Mouse (Mus musculus) A20 (cell line): ENCODE data around the gene Lbhd2.

Experiments
- DNase-seq: peaks from one replicate; pipeline ENCODE4 v3.0.0-alpha.2; 2011; ENCODE audit warnings: low read depth, low spot score

Lbhd2 gene

DNA sequence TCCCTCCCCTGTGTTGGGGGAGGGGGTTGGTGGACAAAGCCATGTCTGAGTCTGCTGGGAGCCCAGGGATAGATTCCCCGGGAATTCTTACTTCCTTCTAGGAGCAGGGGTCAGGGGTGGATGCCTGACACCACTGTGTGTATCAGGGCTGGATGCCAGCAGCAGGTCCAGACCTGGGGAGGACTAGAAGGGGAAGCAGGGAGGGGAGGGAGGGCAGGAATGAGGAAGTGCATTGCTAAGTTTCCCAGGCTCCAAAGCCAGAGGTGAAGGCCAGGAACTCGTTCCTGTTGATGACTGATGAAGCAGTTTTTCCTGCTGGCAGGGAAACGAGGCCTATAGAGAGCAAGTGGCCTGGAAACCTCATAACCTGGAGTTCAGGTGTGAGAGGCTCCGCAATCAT is 25.5 kb downstream of the Lbhd2 start:
- no peak for DNase-seq

DNA sequence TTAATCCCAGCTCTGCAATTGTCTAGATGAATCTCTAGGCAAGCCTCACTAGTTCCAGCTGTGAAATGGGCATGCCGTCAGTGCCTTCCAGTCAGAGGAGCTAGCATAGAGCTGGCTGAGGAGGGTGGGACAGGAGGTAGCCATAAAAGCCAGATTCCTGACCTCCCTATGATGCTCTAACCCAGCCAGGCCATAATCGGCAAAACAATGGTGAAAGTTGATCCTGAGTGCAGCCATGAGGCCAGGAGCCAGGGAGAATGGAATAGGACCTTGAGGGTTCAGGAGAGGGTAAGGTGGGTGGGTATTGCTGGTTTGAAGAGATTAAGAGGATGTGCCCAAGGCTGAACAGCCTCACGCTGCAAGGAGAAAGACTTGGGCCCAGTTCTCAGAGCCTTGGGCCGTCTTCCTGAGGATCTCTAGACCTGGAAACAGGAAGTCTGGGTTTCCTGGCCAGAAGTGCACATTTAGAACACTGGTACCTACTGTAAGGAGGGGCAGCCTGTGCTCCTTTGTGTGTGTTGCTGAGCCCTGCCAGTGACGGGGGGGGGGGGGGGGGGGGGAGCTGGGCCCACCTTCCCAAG is 26.2 kb downstream of the Lbhd2 start:
- DNase-seq, result no peak

DNA sequence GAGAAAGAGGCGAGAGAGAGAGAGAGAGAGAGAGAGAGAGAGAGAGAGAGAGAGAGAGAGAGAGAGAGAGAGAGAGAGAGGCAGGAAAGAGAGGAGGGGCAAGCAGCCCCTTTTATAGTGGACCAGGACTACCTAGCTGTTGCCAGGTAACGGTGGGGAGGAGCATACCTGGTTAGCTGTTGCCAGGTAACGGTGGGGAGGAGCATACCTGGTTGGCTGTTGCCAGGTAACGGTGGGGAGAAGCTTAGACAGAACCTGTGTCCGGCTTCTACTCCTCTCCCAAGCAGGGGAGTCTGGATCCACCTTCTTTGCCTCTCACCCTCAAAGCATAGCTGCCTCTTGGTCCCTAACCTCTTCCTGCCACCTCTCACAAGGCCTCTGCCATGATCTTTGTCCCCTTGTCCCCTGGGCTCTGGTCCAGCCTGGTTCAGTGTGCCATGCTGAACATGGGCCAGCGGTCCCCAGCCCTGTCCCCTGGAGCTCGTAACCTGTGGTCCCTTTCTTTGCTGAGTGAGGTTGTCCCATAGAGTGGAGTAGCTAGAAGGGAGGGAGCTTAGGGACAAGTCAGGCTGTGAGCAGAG is 27.6 kb downstream of the Lbhd2 start:
- DNase-seq, result no peak

DNA sequence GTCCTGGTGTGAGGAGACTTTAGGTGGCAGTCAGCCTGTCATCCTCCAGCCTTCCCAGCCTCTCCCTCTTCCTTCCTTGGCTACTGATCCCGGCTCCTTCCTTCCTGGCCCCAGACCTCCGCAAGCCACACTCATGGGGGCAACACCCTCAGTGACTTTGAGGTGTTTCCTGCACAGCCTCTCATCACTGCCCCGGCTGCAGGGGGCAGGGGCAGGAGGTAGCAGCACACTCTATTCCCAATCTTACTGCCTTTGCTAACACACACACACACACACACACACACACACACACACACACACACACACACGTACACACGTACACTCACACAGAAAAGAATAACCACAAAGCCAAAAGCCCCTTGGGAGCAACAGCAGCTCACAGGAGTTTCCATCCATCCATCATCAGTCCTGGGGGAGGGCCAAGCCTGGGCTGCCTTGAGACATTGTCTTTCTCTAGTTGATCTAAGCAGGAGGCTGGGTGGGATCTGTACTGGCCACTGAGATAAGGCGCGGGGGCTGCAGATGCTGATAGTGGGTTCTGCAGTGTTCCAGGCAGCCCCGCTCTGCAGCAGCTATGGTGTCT is 28.2 kb downstream of the Lbhd2 start:
- no peak for DNase-seq

DNA sequence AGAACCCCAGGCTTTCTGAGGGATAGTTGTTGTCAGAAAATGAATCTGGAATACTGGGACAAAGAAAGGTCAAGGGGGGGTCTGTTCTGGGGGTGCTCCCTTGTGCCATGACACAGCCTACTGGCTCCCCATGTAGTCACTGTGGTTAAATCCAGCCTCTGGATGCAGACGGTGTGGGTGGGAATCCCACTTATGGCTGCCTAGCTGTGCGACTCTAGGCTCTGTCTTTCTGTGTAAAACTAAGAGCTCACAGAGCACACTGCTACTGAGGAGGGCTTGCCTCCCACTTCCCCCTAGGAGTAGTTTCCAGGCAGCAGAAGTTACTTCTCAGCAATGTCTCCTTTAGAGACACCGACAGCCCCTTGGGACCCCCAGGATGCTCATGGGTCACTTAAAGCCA is 29.6 kb downstream of the Lbhd2 start:
- no peak for DNase-seq

DNA sequence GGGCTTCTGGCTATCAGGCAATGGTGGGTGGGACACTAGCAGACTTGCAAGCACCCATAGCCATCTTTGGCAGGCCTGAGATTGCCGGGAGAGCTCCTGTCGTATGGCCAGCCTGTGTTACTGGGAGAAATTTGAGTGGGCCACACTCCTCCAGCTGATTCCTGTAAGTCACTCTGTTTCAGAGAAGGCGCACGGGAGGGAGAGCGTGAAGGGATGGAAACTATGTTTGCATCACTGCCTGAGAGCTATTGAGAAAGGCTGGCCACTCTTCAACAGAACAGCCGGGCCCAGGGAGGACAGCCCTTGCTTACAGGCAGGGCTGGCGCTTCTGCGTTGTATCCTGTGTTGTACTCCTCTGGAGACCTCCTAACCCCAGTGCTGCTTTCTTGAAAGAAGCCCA is 30.0 kb downstream of the Lbhd2 start:
- no peak for DNase-seq

DNA sequence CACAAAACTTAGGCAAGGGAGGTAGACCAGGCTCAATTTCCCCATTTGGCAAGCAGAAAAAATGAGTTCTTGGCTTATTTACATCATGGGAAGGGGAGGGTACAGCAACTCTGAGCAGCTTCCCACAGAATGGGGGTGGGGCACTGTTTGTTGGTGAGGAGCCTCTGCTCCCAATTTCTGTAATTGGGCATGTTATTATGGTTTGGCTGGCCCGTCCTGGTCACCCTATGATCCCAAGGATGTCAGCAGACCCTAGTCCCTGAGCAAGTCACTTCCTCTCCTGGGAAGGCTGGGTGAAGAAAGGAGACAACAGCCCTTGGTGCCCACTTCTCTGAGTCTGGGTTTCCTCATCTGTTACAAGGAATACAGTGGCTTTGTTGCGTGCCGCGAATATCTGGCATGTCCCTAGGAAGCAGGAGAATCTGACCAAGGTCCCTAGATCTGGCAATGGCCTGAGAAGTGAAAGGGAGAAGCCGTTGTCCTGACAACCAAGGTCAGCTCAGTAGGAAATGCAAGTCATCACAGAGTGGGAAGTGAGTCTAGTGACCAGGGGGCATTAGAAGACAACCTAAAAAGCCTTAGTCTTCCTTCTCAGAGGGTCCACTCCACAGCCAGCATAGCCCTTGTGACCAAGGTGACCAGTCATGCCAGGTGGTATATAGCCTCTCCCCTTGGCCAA is 30.8 kb downstream of the Lbhd2 start:
- DNase-seq, result no peak

DNA sequence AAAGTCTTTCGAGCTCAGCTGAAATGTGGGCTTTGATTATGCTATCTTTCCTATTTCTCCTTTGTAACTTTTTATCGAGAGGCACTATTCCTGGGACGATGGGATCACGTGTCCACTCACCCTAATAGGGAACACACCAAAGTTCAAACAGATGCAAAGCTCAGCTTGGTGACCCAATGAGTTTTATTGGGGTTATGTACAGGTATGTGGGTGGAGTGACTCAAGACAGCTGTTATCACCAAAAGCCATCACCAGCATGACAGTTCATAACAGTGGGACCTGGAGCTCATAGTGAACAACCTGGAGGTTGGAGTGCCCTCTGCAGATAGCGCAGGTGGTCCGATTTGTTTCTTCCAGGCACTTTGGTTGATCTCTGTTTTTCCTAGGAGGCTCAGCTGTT is 32.2 kb downstream of the Lbhd2 start:
- DNase-seq, result no peak

DNA sequence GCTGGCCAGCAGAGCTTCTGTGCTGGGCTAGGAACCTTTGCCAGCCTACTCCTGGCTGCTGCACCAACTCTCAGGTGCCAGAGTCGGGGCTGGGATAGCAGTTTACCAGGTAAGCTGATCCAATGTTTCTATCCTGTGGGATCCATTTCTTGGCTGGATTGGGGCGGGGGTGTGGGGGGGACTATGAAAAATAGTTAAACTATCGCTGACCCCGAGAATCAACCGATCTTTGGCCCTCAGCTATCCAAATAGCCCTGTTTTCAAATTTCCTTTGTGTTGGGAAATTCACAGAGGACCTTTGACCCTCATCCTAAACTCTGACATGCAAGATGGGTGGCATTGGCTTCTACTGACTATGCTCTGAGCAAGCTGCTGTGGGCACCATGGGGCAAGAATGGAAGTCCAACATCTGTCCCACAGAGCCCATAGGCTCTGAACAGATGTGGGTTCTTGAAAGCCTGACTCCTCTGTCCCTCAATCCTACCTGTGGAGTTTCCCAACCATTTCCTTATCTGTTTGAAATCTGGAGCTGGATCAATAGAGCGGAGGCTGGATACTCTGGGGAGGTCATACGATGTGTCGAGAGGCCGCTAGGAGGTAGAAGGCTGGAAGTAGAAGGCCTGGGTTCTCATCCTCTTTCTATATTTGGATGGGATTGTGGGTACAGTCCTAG is 34.2 kb downstream of the Lbhd2 start:
- no peak for DNase-seq

DNA sequence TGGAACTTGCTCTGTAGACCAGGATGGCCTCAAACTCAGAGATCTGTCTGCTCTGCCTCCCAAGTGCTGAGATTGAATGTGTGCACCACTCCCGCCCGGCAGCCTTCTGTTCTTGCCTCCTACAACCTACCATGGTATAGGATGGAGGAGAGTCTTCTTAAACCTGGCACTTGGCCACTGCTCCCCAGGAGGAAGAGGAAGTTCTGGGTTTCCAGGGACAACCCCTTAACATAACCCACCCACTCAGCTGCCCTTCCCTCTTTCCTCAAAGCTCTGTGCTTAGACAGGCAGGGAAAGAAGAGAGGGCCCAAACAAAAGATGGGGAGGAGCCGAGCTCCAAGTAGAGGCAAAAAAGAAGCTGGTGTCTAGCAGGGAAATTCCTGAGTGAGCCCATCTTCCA is 34.9 kb downstream of the Lbhd2 start:
- DNase-seq, result no peak

DNA sequence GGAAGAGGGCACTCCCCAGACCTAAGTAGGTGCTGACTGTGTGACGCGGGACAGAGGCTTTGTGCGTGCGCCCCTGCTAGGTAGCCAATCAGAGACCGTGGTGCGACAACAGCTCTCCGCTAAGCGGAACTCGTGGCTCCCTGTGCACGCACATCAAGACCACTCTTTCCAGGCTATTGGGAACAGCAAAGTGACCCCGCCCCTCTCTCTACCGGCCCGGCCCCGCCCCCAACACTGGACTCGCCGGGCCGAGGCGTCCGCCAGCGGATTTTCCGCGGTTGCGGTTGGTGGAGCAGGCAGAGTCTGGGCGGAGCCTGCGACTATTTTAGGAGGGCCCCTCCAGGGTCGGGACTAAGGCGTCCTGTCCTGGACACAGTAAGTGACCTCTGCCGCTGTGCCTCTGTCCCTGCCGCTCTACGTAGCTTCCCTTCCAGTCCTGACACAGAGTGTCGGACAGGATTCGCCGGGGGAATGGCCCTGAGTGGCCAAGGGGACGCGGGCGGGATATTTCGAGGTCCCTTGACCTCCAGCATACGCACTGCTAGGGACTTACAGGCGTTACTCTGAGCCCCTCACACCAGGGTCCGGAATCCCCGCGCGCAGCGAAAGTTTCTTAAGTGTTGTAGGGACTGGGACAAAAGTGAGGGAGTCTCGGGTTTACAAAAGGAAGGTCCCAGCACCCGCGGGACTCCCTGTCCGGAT is 35.9 kb downstream of the Lbhd2 start, which contains the start of gene Tnfaip2:
Gene Tnfaip2 (plus strand): TSS at position 161 of the 702 bp plus-strand sequence.
- no peak for DNase-seq

DNA sequence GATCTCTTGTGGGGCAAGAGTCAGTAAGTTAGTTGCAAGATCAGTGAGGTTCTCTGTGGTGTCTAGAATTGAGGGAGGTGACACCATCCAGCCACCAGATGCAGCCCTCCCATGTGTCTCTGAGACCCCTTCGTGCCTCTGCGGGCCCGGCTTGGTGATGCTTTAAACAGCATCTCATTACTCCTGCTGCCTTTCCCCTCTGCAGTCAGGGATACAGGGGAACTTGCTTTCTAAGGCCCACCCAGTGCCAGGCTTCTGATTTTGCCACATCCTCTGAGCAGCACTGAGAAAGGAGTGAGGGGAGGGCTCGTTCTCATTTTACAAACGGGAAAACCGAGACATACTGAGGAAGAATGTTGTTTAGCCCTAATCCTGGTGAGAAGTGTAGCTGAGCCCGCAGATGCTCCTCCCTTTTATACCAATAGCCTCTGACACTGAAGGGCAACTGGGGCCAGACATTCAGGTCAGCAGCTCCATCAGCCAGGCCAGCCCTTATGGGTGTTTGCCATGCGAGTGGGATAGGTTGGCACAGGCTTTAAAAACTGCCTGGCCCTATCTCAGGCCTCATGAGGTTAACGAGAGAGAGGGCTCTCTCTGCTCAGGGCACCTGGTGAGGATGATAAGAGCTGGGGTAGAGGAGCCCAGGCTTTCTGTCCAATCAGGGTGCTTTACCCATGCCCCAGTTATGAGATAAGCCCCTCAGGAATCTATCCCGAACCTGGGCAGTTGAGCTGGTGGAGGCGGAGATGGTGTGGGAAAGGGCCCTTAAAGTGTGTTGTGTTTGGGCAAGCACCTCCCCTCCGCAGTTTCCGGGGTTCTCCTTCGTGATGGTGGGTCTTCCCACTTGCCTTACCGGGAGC is 36.6 kb downstream of the Lbhd2 start:
- DNase-seq, result no peak

DNA sequence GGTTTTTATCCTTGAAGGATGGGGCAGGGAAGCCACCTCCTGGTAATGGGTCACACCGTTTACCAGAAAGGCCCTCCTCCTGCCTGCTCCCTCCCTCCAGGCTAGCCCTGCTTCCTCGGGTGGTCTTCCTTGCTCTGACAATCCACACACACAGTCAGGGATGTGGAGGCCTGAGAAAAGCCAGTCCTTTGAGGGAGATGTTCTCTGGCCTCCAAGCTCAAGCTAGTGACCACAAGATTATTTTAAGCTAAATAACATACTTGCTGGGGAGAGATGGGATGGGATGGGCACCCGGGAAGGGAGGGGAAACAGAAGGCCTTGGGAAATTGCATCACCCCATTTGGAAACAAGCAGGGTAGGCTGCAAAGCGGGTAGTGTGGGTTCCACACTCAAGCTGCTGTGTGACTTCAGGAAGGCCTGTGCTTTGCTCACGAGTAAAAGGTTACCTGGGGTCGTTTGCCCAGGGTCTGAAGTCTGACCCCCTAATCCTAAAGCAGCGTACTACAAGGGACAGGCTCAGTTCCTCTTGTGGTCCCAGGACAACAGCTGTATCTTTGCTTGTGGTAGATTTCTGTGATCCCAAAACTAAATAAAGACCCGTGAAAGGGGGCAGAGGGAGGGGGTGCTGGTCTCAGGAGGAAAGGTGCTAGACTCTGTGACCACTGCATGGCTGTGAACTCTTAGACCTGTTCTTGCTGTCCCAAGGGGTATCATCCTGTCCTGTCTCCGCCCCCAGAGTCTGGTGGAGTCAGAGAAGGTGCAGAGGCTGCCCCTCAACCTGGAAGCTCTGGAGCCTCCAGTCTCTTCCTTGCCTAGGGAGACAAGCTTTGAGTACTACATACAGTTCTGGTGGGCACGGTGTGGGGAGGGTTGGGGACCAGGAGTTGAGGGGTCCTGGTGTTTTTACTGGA is 37.6 kb downstream of the Lbhd2 start:
- no peak for DNase-seq

DNA sequence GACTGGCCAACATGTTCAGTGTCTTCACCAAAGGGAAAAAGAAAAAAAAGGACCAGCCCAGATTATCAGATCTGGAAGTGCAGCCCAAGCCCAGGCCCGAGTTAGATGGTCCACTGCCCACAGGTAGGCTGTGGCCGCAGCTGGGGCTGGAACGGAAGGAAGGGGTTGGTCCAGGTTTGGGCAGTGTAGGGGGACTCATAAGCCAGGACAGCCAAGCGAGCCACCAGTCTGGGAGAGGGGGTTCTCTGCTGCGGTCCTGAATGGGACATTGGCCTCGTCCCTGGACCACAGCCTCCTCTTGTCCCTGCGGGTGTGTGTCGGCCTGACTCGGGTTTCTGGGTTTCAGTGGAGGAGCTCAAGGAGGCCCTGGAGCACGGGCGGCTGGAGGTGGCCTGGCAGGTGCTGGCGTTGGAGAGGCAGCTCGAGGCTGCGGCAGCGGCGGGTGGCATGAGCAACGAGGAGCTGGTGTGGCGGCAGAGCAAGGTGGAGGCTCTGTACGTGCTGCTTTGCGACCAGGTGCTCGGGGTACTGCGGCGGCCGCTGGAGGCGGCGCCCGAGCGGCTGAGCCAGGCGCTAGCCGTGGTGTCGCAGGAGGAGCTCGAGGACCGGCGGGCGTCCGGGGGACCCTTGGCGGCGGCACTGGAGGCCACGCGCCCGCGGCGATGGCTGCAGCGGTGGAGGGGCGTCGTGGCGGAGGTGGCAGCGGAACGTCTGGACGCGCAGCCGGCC is 38.7 kb downstream of the Lbhd2 start:
- no peak for DNase-seq

DNA sequence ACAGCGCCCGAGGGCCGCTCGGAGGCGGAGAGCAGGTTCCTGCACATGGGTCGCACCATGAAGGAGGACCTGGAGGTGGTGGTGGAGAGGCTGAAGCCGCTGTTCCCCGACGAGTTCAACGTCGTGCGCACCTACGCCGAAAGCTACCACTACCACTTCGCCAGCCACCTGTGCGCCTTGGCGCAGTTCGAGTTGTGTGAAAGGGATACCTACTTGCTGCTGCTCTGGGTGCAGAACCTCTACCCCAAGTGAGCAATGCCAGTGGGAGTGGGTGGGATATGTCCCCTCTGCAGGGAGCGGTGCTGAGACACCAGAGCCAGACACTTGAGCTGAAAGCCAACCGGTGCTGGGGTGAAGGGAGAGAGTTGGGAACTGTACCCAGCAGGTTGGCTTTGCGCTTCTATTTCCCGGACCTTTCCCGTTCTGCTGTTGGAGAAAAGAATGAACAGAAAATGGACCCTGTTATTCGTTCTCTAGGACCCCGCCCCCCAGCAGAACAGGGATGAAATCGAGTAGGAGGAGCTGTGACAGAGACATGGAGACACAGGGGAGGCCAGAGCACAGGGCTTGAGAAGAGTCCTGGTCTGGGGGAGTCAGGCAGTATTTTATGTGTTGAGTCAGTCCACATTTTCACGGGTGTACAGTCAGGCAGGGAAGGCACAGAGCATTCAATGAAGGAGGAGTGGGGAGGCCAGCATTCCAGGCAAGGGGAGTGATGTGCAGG is 39.4 kb downstream of the Lbhd2 start:
- DNase-seq, result no peak

DNA sequence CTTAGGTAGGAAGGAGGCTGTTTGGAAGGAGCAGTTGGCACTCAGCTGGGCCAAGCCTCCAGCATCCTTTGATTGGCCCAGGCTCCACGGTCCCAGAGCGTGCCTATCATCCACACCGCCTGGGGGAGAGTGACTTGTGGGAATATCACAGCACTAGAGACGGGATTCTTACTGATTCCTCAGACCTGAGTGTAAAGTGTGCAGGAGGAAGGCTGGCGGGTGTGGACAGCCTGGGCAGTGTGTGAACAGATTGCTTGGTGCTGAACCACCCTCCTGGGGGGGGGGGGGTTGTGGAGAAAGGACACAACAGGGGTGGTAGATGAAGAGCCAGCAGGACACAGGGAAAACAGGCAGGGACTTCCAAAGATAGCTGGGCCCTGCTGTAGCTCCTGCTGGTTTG is 40.1 kb downstream of the Lbhd2 start:
- no peak for DNase-seq

DNA sequence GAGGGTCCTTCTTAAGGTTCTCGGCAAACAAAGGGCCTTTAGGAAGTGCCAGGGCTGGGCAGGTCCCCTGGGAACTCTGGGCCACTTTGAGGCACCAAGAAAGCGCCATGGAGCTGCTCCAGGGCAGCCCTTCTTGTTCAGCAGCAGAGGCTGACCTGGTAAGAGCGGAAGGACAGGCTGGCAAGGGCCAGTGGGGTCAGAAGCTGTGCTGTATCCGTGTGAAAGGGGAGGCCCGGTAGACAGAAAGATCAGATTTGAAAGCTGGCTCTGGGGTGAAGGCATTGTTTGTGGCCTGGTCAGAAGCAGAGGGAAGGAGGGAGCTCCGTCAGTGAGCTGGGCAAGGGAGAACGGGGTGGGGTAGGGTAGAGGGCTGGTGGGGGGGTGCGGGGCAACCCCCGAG is 40.7 kb downstream of the Lbhd2 start:
- no peak for DNase-seq
